Mouse (Mus musculus) midbrain, embryonic 14.5 days (tissue): ENCODE measurements around the gene Mctp1. TPM values are rescaled to one million over a fixed set of nuclear protein-coding genes. Genes with fewer than 3 reads are reported as not detected.

Experiments used
- ATAC-seq: fragments of 200-750 bp; cut with Nextera tagmentation; 2 replicates; pipeline ENCODE4 v1.8.0; 2017; ENCODE audit warnings: moderate number of reproducible peaks, moderate library complexity; ENCODE audit not compliant: low FRiP score, low TSS enrichment
- DNase-seq: peaks from one replicate; pipeline ENCODE4 v3.0.0-alpha.2; 2015
- H3K27ac ChIP-seq: fragments of 300-500 bp; sonication (generic); replicated peaks from 2 replicates; pipeline ENCODE4 v1.5.1; 2014; ENCODE audit warnings: mild to moderate bottlenecking, low read depth, low read length, moderate library complexity
- H3K27me3 ChIP-seq: fragments of 300-500 bp; sonication (generic); 2 replicates; pipeline ENCODE4 v1.6.1; 2014; ENCODE audit warnings: low read length, control low read depth, mixed read lengths; ENCODE audit not compliant: control insufficient read depth, insufficient read depth
- H3K36me3 ChIP-seq: fragments of 300-500 bp; sonication (generic); 2 replicates; pipeline ENCODE4 v1.6.1; 2014; ENCODE audit warnings: low read length, control low read depth; ENCODE audit not compliant: control insufficient read depth, insufficient read depth
- H3K4me1 ChIP-seq: fragments of 300-500 bp; sonication (generic); 2 replicates; pipeline ENCODE4 v1.6.1; 2014; ENCODE audit warnings: mild to moderate bottlenecking, antibody characterized with exemption, low read length, control low read depth; ENCODE audit not compliant: control insufficient read depth, insufficient read depth
- H3K4me2 ChIP-seq: fragments of 300-500 bp; sonication (generic); 2 replicates; pipeline ENCODE4 v1.6.1; 2014; ENCODE audit warnings: mild to moderate bottlenecking, low read length, moderate library complexity
- H3K4me3 ChIP-seq: fragments of 300-500 bp; sonication (generic); replicated peaks from 2 replicates; pipeline ENCODE4 v1.5.1; 2014; ENCODE audit warnings: low read depth, low read length
- H3K9ac ChIP-seq: fragments of 300-500 bp; sonication (generic); replicated peaks from 2 replicates; pipeline ENCODE4 v1.6.1; 2014; ENCODE audit warnings: mild to moderate bottlenecking, low read length, moderate library complexity
- H3K9me3 ChIP-seq: fragments of 300-500 bp; sonication (generic); 2 replicates; pipeline ENCODE4 v1.6.1; 2016; ENCODE audit warnings: low read length, control low read depth, mixed read lengths; ENCODE audit not compliant: control insufficient read depth
- WGBS: fragments of 180-500 bp; shearing (Covaris S2); extraction: QIAGEN DNeasy Blood & Tissue Kit; methylation state at CpG from one replicate; pipeline ENCODE4 v1.1.7; 2014; 5-methylcytosine and 5-hydroxymethylcytosine counted together
- polyA plus RNA-seq: library from polyadenylated mRNA; unstranded; fragments of >200 nt; fragmentation: Nextera tagmentation; extraction: Ambion mirVana; gene quantifications from 2 replicates; pipeline ENCODE4 v1.2.1, GENCODE M21; 2014

Gene Mctp1
- polyA plus RNA-seq, 1 experiment from 2014 or later: 6.1 TPM

GRCm38 (mm10) chr13:76681286-76681685, 297.0 kb downstream of the Mctp1 start:
- Histone ChIP-seq H3K27me3 (no peaks in the 10 kb centered on the region), H3K4me3 (no peak overlapping the region), H3K9ac (no peak overlapping the region), H3K4me2 (no peak overlapping the region), H3K9me3 (no peaks in the 10 kb centered on the region), H3K36me3 (no peaks in the 10 kb centered on the region), H3K4me1 (no peaks in the 10 kb centered on the region), H3K27ac (no peak overlapping the region)
- DNase-seq (peak; percentile 79), ATAC-seq (no peak; the same call in 1 of the 2 replicates)

- Histone ChIP-seq H3K9me3 (no peaks in the 10 kb centered on the region), H3K4me1 (no peaks in the 10 kb centered on the region)
- no peak for DNase-seq
Observed at GRCm38 (mm10) chr13:76689349-76689748, 305.0 kb downstream of the Mctp1 start.

GRCm38 (mm10) chr13:76690143-76690542, 305.8 kb downstream of the Mctp1 start:
- Histone ChIP-seq H3K27me3 (no peaks in the 10 kb centered on the region), H3K27ac (no peak overlapping the region), H3K4me3 (no peak overlapping the region), H3K36me3 (no peaks in the 10 kb centered on the region), H3K9ac (no peak overlapping the region), H3K9me3 (no peaks in the 10 kb centered on the region), H3K4me2 (no peak overlapping the region), H3K4me1 (no peaks in the 10 kb centered on the region)
- ATAC-seq (no peak), DNase-seq (no peak)

More at GRCm38 (mm10) chr13:76689349-76689748, 305.0 kb downstream of the Mctp1 start:
- Histone ChIP-seq H3K4me3 (no peak overlapping the region), H3K27ac (no peak overlapping the region), H3K36me3 (no peaks in the 10 kb centered on the region), H3K9ac (no peak overlapping the region), H3K4me2 (no peak overlapping the region), H3K27me3 (no peaks in the 10 kb centered on the region)
- no peak for ATAC-seq
- WGBS: 90% methylated on average over 2 of the region's 2 CpGs

GRCm38 (mm10) chr13:76690697-76691096, 306.4 kb downstream of the Mctp1 start:
- no peaks in the 10 kb centered on the region for H3K9me3 ChIP-seq
- H3K4me1 ChIP-seq: no peaks in the 10 kb centered on the region
- no peak overlapping the region for H3K9ac ChIP-seq
- H3K4me2 ChIP-seq: no peak overlapping the region
- no peaks in the 10 kb centered on the region for H3K36me3 ChIP-seq
- H3K4me3 ChIP-seq: no peak overlapping the region
- DNase-seq (no peak), ATAC-seq (no peak)
- H3K27ac ChIP-seq: no peak overlapping the region
- 89% methylated on average over 1 of the region's 1 CpGs for WGBS
- no peaks in the 10 kb centered on the region for H3K27me3 ChIP-seq

GRCm38 (mm10) chr13:76734013-76734412, 349.7 kb downstream of the Mctp1 start:
- H3K9ac ChIP-seq: no peak overlapping the region
- no peaks in the 10 kb centered on the region for H3K4me1 ChIP-seq
- H3K4me2 ChIP-seq: no peak overlapping the region
- DNase-seq (no peak), ATAC-seq (no peak)
- no peaks in the 10 kb centered on the region for H3K9me3 ChIP-seq
- H3K27ac ChIP-seq: no peak overlapping the region
- no peaks in the 10 kb centered on the region for H3K36me3 ChIP-seq
- H3K27me3 ChIP-seq: no peaks in the 10 kb centered on the region
- H3K4me3 ChIP-seq: no peak overlapping the region

GRCm38 (mm10) chr13:76750663-76751429, 366.5 kb downstream of the Mctp1 start:
- no peaks in the 10 kb centered on the region for H3K9me3 ChIP-seq
- DNase-seq (no peak), ATAC-seq (no peak)
- 86% methylated on average over 4 of the region's 4 CpGs for WGBS
- no peak overlapping the region for H3K27ac ChIP-seq
- H3K4me2 ChIP-seq: no peak overlapping the region
- H3K4me3 ChIP-seq: no peak overlapping the region
- no peaks in the 10 kb centered on the region for H3K4me1 ChIP-seq
- H3K27me3 ChIP-seq: no peaks in the 10 kb centered on the region
- no peak overlapping the region for H3K9ac ChIP-seq
- H3K36me3 ChIP-seq: no peaks in the 10 kb centered on the region

GRCm38 (mm10) chr13:76759832-76760490, 375.6 kb downstream of the Mctp1 start:
- H3K9ac ChIP-seq: no peak overlapping the region
- no peaks in the 10 kb centered on the region for H3K27me3 ChIP-seq
- H3K4me1 ChIP-seq: no peaks in the 10 kb centered on the region
- H3K4me3 ChIP-seq: no peak overlapping the region
- DNase-seq: peak; percentile 86
- H3K9me3 ChIP-seq: no peaks in the 10 kb centered on the region
- ATAC-seq: peak; percentile 46; the same call in 1 of the 2 replicates
- H3K27ac ChIP-seq: no peak overlapping the region
- no peak overlapping the region for H3K4me2 ChIP-seq
- H3K36me3 ChIP-seq: no peaks in the 10 kb centered on the region
- WGBS: 29% methylated on average over 6 of the region's 6 CpGs

- Histone ChIP-seq H3K27ac (no peak overlapping the region), H3K9ac (no peak overlapping the region), H3K4me3 (no peak overlapping the region), H3K4me2 (no peak overlapping the region), H3K9me3 (no peaks in the 10 kb centered on the region), H3K36me3 (no peaks in the 10 kb centered on the region), H3K27me3 (no peaks in the 10 kb centered on the region), H3K4me1 (no peaks in the 10 kb centered on the region)
- ATAC-seq: no peak
- DNase-seq: no peak
- WGBS: 73% methylated on average over 1 of the region's 1 CpGs
Observed at GRCm38 (mm10) chr13:76799662-76800061, 415.3 kb downstream of the Mctp1 start.

- no peak for DNase-seq
- H3K4me3 ChIP-seq: no peak overlapping the region
- ATAC-seq: no peak
- WGBS: 81% methylated on average over 6 of the region's 6 CpGs
- H3K4me2 ChIP-seq: no peak overlapping the region
- no peak overlapping the region for H3K27ac ChIP-seq
- H3K4me1 ChIP-seq: no peaks in the 10 kb centered on the region
- no peak overlapping the region for H3K9ac ChIP-seq
- H3K36me3 ChIP-seq: no peaks in the 10 kb centered on the region
- H3K9me3 ChIP-seq: no peaks in the 10 kb centered on the region
- H3K27me3 ChIP-seq: no peaks in the 10 kb centered on the region
Observed at GRCm38 (mm10) chr13:76801126-76801632, 416.8 kb downstream of the Mctp1 start.
